Mouse (Mus musculus) cerebellum, adult 2 months (tissue): ENCODE measurements around the gene Limch1. TPM values are rescaled to one million over a fixed set of nuclear protein-coding genes. Genes with fewer than 3 reads are reported as not detected.

Source experiments
- DNase-seq, 2 experiments: peaks; one replicate each; pipeline ENCODE4 v3.0.0; 2021
- H3K27ac ChIP-seq: fragments of 200-500 bp; 2 replicates; pipeline ENCODE4 v1.5.1; 2012; ENCODE audit warnings: low read length, control low read depth, inconsistent platforms; ENCODE audit not compliant: insufficient read depth
- H3K27me3 ChIP-seq: fragments of 200-500 bp; 2 replicates; pipeline ENCODE4 v1.6.1; 2012; ENCODE audit warnings: inconsistent platforms, mild to moderate bottlenecking, low read length, moderate library complexity; ENCODE audit not compliant: control insufficient read depth, insufficient read depth
- H3K4me1 ChIP-seq: fragments of 200-500 bp; 2 replicates; pipeline ENCODE4 v1.6.1; 2011; ENCODE audit warnings: low read length; ENCODE audit not compliant: control insufficient read depth, insufficient read depth
- H3K4me3 ChIP-seq: fragments of 200-500 bp; replicated peaks from 2 replicates; pipeline ENCODE3; 2011; ENCODE audit warnings: mild to moderate bottlenecking, low read depth, low read length, control low read depth; ENCODE audit not compliant: insufficient read depth
- CTCF ChIP-seq: fragments of 200-500 bp; IDR thresholded peaks from 2 replicates; pipeline ENCODE4 v1.5.1; 2011; ENCODE audit warnings: low read depth, mild to moderate bottlenecking, control low read depth, low read length, moderate library complexity, borderline replicate concordance; ENCODE audit not compliant: insufficient read depth
- POLR2A ChIP-seq: fragments of 200-500 bp; IDR thresholded peaks from 2 replicates; pipeline ENCODE4 v1.6.1; 2011; ENCODE audit warnings: low read length, control low read depth, borderline replicate concordance; ENCODE audit not compliant: insufficient read depth
- WGBS: fragments of 180-500 bp; shearing (Covaris S2); methylation state at CpG from one replicate; pipeline ENCODE4 v1.1.7; 2018; 5-methylcytosine and 5-hydroxymethylcytosine counted together
- polyA plus RNA-seq: library from polyadenylated mRNA; depleted of rRNA; stranded (reverse); fragments of >200 nt; gene quantifications from 2 replicates; pipeline ENCODE4 v1.2.3, GENCODE M21; 2012

Limch1 gene
- polyA plus RNA-seq, 1 experiment: 68.1 TPM

DNA sequence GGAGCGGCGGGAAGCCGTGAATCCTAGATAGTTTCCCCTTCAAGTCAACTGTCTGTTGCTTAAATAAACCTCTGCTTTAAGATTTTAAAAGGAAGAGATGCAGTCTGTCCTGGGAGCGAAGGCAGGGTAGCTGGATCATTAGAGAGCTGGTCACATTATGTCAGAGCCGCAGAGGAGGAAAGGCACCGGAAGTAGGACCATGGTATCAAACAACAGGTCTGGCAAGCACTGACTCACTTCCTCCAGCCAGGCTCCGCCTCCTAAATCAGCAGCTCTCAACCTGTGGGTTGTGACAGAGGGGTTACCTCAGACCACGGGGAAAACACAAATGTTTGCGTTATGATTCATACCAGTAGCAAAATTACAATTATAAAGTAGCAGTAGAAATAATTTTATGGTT lies 318.0 kb downstream of the Limch1 start:
- TF ChIP-seq POLR2A: no peak
- no peak for TF ChIP-seq CTCF
- no peak for DNase-seq
- Histone ChIP-seq H3K27me3 (no peaks in the 10 kb centered on the region), H3K27ac (no peak overlapping the region), H3K4me3 (no peak overlapping the region), H3K4me1 (no peaks in the 10 kb centered on the region)
- WGBS: 84% methylated on average over 9 of the region's 9 CpGs

- no peaks in the 10 kb centered on the region for H3K4me1 ChIP-seq
- no peak for DNase-seq
- H3K27ac ChIP-seq: no peak overlapping the region
- WGBS: 45% methylated on average over 6 of the region's 6 CpGs
- TF ChIP-seq POLR2A (no peak), CTCF (no peak)
- no peak overlapping the region for H3K4me3 ChIP-seq
- no peaks in the 10 kb centered on the region for H3K27me3 ChIP-seq
These were observed 337.5 kb downstream of the Limch1 start for GRCm38 (mm10) chr5:67083117-67083516.

- 83% methylated on average over 5 of the region's 5 CpGs for WGBS
- Histone ChIP-seq H3K27ac (no peak overlapping the region), H3K4me3 (no peak overlapping the region), H3K27me3 (peaks cover 4% of the 10 kb centered on the region; the same call in 1 of the 2 replicates), H3K4me1 (no peaks in the 10 kb centered on the region)
- TF ChIP-seq POLR2A (no peak), CTCF (no peak)
- no peak for DNase-seq
These were observed 345.2 kb downstream of the Limch1 start for GRCm38 (mm10) chr5:67090856-67091255.

GRCm38 (mm10) chr5:67091766-67092165 lies 346.1 kb downstream of the Limch1 start:
- no peaks in the 10 kb centered on the region for H3K4me1 ChIP-seq
- H3K27ac ChIP-seq: no peak overlapping the region
- no peak for DNase-seq
- H3K27me3 ChIP-seq: peaks cover 10% of the 10 kb centered on the region; the same call in 1 of the 2 replicates
- no peak for TF ChIP-seq POLR2A
- TF ChIP-seq CTCF: no peak
- 0% methylated on average over 4 of the region's 4 CpGs for WGBS
- H3K4me3 ChIP-seq: no peak overlapping the region

- DNase-seq: no peak
- Histone ChIP-seq H3K27me3 (peaks cover 20% of the 10 kb centered on the region; the same call in 1 of the 2 replicates), H3K4me1 (no peaks in the 10 kb centered on the region), H3K27ac (no peak overlapping the region), H3K4me3 (no peak overlapping the region)
- TF ChIP-seq POLR2A (no peak), CTCF (no peak)
- WGBS: 33% methylated on average over 2 of the region's 2 CpGs
These were observed 348.4 kb downstream of the Limch1 start for GRCm38 (mm10) chr5:67093991-67094390.

- WGBS: 4% methylated on average over 15 of the region's 15 CpGs
- H3K4me1 ChIP-seq: no peaks in the 10 kb centered on the region
- TF ChIP-seq CTCF: no peak
- no peak for TF ChIP-seq POLR2A
- H3K4me3 ChIP-seq: no peak overlapping the region
- H3K27ac ChIP-seq: no peak overlapping the region
- DNase-seq: peak in 1 of 2 experiments; percentile 21
- peaks cover 23% of the 10 kb centered on the region; the same call in 1 of the 2 replicates for H3K27me3 ChIP-seq
These were observed 349.5 kb downstream of the Limch1 start for GRCm38 (mm10) chr5:67095153-67095552.

DNA sequence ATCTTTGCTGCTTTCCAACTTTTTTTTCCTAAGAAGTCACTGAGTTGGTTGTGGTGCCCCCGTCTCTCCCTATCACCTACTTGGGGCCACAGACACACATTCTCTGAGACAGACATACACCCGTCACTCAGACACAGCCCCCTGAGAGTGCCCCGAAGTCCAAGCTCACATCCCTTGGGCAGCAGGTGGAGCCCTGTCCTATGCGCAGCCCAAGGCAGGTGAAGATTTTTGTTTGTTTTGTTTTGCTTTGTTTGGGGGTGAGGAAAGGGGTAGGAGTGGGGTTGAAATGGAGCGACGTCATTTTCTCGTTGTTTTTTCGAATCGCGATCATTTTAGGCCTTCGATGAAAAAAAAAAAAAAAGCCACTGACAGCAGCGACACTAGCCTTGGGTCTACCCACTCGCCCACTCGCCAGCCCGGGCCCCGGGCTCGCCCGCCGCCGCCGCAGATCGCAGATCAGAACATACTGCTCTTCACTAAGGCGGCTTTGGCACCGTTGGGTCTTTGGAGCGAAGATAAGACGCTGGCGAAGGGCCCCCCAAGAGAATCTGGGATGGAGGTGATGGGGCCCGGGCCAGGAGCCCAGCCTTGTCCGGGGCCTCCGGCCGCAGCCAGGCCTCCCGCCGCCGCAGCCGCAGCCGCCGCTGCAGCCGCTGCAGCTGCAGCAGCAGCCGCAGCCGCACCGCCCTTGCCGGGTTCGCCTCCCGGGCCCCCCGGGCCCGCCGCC lies 350.2 kb downstream of the Limch1 start:
- Histone ChIP-seq H3K4me1 (no peaks in the 10 kb centered on the region), H3K27me3 (peaks cover 26% of the 10 kb centered on the region; the same call in 1 of the 2 replicates), H3K27ac (no peak overlapping the region), H3K4me3 (no peak overlapping the region)
- no peak for TF ChIP-seq POLR2A
- TF ChIP-seq CTCF: no peak
- DNase-seq: peak in 1 of 2 experiments; percentile 26
- 2% methylated on average over 39 of the region's 47 CpGs for WGBS

- Histone ChIP-seq H3K27ac (no peak overlapping the region), H3K27me3 (peaks cover 26% of the 10 kb centered on the region; the same call in 1 of the 2 replicates), H3K4me1 (no peaks in the 10 kb centered on the region), H3K4me3 (no peak overlapping the region)
- TF ChIP-seq POLR2A (no peak), CTCF (no peak)
- DNase-seq: peak in 1 of 2 experiments; percentile 16
- 2% methylated on average over 27 of the region's 28 CpGs for WGBS
These were observed 350.7 kb downstream of the Limch1 start for GRCm38 (mm10) chr5:67096378-67096771.
